Mouse (Mus musculus) stomach, embryonic 16.5 days (tissue): Measurements from ENCODE around the gene Best2. TPM values are rescaled to one million over a fixed set of nuclear protein-coding genes. Genes with fewer than 3 reads are reported as not detected.

ENCODE experiments used
- ATAC-seq: fragments of 200-750 bp; cut with Nextera tagmentation; 2 replicates; pipeline ENCODE4 v1.8.0; 2017; ENCODE audit warnings: moderate number of reproducible peaks, moderate TSS enrichment; ENCODE audit not compliant: insufficient read depth, low FRiP score
- H3K27ac ChIP-seq: fragments of 300-500 bp; sonication (generic); 2 replicates; pipeline ENCODE4 v1.5.1; 2014; ENCODE audit warnings: low read length
- H3K27me3 ChIP-seq: fragments of 300-500 bp; sonication (generic); 2 replicates; pipeline ENCODE4 v1.6.1; 2014; ENCODE audit warnings: low read length, control low read depth, mixed read lengths; ENCODE audit not compliant: control insufficient read depth, insufficient read depth
- H3K36me3 ChIP-seq: fragments of 300-500 bp; sonication (generic); 2 replicates; pipeline ENCODE4 v1.6.1; 2014; ENCODE audit warnings: low read length; ENCODE audit not compliant: control insufficient read depth, insufficient read depth
- H3K4me1 ChIP-seq: fragments of 300-500 bp; sonication (generic); 2 replicates; pipeline ENCODE4 v1.6.1; 2014; ENCODE audit warnings: low read length, control low read depth, mixed read lengths; ENCODE audit not compliant: control insufficient read depth, insufficient read depth
- H3K4me2 ChIP-seq: fragments of 300-500 bp; sonication (generic); 2 replicates; pipeline ENCODE4 v1.6.1; 2014; ENCODE audit warnings: low read depth, low read length, mixed read lengths
- H3K4me3 ChIP-seq: fragments of 300-500 bp; sonication (generic); replicated peaks from 2 replicates; pipeline ENCODE4 v1.5.1; 2014; ENCODE audit warnings: mild to moderate bottlenecking, low read length
- H3K9ac ChIP-seq: fragments of 300-500 bp; sonication (generic); 2 replicates; pipeline ENCODE4 v1.6.1; 2014; ENCODE audit warnings: low read length
- H3K9me3 ChIP-seq: fragments of 300-500 bp; sonication (generic); replicated peaks from 2 replicates; pipeline ENCODE4 v1.6.1; 2016; ENCODE audit warnings: low read length, control low read depth; ENCODE audit not compliant: control insufficient read depth
- WGBS: fragments of 180-500 bp; shearing (Covaris S2); extraction: QIAGEN DNeasy Blood & Tissue Kit; methylation state at CpG from one replicate; pipeline ENCODE4 v1.1.7; 2014; 5-methylcytosine and 5-hydroxymethylcytosine counted together
- polyA plus RNA-seq: library from polyadenylated mRNA; unstranded; fragments of >200 nt; fragmentation: Nextera tagmentation; extraction: Ambion mirVana; gene quantifications from 2 replicates; pipeline ENCODE4 v1.2.1, GENCODE M21; 2015

Best2 gene
- polyA plus RNA-seq, 1 experiment from 2014 or later: 0.30 TPM

- Histone ChIP-seq H3K4me2 (no peak overlapping the region), H3K36me3 (no peaks in the 10 kb centered on the region), H3K27me3 (peaks cover 17% of the 10 kb centered on the region), H3K9ac (no peak overlapping the region), H3K27ac (no peak overlapping the region), H3K9me3 (no peaks in the 10 kb centered on the region), H3K4me3 (no peak overlapping the region), H3K4me1 (no peaks in the 10 kb centered on the region)
- no peak for ATAC-seq
- WGBS: 19% methylated on average over 25 of the region's 25 CpGs
Measured at GRCm38 (mm10) chr8:85007686-85008085, 6.6 kb downstream of the Best2 start.

- H3K4me1 ChIP-seq: peaks cover 5% of the 10 kb centered on the region; the same call in 1 of the 2 replicates
- no peak overlapping the region for H3K4me3 ChIP-seq
- no peak overlapping the region for H3K4me2 ChIP-seq
- no peak overlapping the region for H3K27ac ChIP-seq
- 10% methylated on average over 19 of the region's 19 CpGs for WGBS
- H3K36me3 ChIP-seq: no peaks in the 10 kb centered on the region
- H3K27me3 ChIP-seq: no peaks in the 10 kb centered on the region
- H3K9ac ChIP-seq: 0 out of 2 replicates have a peak overlapping the region, but pooled peaks have one; percentile 20
- no peaks in the 10 kb centered on the region for H3K9me3 ChIP-seq
- peak; percentile 75; the same call in 1 of the 2 replicates for ATAC-seq
Measured at GRCm38 (mm10) chr8:84997649-84998295, 16.6 kb downstream of the Best2 start.

GRCm38 (mm10) chr8:84996978-84997377, 17.4 kb downstream of the Best2 start:
- 84% methylated on average over 5 of the region's 5 CpGs for WGBS
- Histone ChIP-seq H3K4me2 (no peak overlapping the region), H3K36me3 (no peaks in the 10 kb centered on the region), H3K9ac (no peak overlapping the region), H3K9me3 (no peaks in the 10 kb centered on the region), H3K27me3 (no peaks in the 10 kb centered on the region), H3K27ac (no peak overlapping the region), H3K4me1 (peaks cover 5% of the 10 kb centered on the region; the same call in 1 of the 2 replicates), H3K4me3 (no peak overlapping the region)
- no peak for ATAC-seq

GRCm38 (mm10) chr8:84995680-84996079, 18.7 kb downstream of the Best2 start:
- Histone ChIP-seq H3K9ac (no peak overlapping the region), H3K9me3 (no peaks in the 10 kb centered on the region), H3K4me2 (no peak overlapping the region), H3K27me3 (no peaks in the 10 kb centered on the region), H3K36me3 (no peaks in the 10 kb centered on the region), H3K27ac (no peak overlapping the region), H3K4me1 (peaks cover 9% of the 10 kb centered on the region; the same call in 1 of the 2 replicates), H3K4me3 (no peak overlapping the region)
- ATAC-seq: no peak
- 42% methylated on average over 25 of the region's 25 CpGs for WGBS

- H3K9ac ChIP-seq: no peak overlapping the region
- H3K4me1 ChIP-seq: peaks cover 13% of the 10 kb centered on the region
- ATAC-seq: no peak
- no peak overlapping the region for H3K4me3 ChIP-seq
- no peaks in the 10 kb centered on the region for H3K36me3 ChIP-seq
- no peaks in the 10 kb centered on the region for H3K27me3 ChIP-seq
- H3K4me2 ChIP-seq: no peak overlapping the region
- WGBS: 88% methylated on average over 9 of the region's 9 CpGs
- H3K27ac ChIP-seq: no peak overlapping the region
- no peaks in the 10 kb centered on the region for H3K9me3 ChIP-seq
Measured at GRCm38 (mm10) chr8:84994375-84994774, 20.0 kb downstream of the Best2 start.

- H3K4me2 ChIP-seq: peak overlapping the region; percentile 89
- H3K9ac ChIP-seq: peak overlapping the region; percentile 84
- 3% methylated on average over 15 of the region's 15 CpGs for WGBS
- peak; percentile 84 for ATAC-seq
- H3K27ac ChIP-seq: peak overlapping the region; percentile 95
- no peaks in the 10 kb centered on the region for H3K36me3 ChIP-seq
- H3K9me3 ChIP-seq: no peaks in the 10 kb centered on the region
- peaks cover 18% of the 10 kb centered on the region for H3K4me1 ChIP-seq
- H3K4me3 ChIP-seq: peak overlapping the region; percentile 62
- H3K27me3 ChIP-seq: no peaks in the 10 kb centered on the region
Measured at GRCm38 (mm10) chr8:84990836-84991235, 23.5 kb downstream of the Best2 start.

GRCm38 (mm10) chr8:84990349-84990748, 24.0 kb downstream of the Best2 start, which contains the start of gene Hook2:
Hook2 (plus strand) TSS chr8:84990603.
- under 1% methylated on average over 28 of the region's 28 CpGs for WGBS
- H3K9me3 ChIP-seq: no peaks in the 10 kb centered on the region

GRCm38 (mm10) chr8:84989810-84990209, 24.5 kb downstream of the Best2 start:
- peak; percentile 31 for ATAC-seq
- H3K36me3 ChIP-seq: no peaks in the 10 kb centered on the region
- WGBS: 0% methylated on average over 15 of the region's 15 CpGs
- H3K9me3 ChIP-seq: no peaks in the 10 kb centered on the region
- H3K27me3 ChIP-seq: no peaks in the 10 kb centered on the region
- H3K4me2 ChIP-seq: peak overlapping the region; percentile 89
- peak overlapping the region; percentile 62 for H3K4me3 ChIP-seq
- peaks cover 22% of the 10 kb centered on the region for H3K4me1 ChIP-seq
- peak overlapping the region; percentile 76 for H3K9ac ChIP-seq
- H3K27ac ChIP-seq: peak overlapping the region; percentile 87

More at GRCm38 (mm10) chr8:84990349-84990748, 24.0 kb downstream of the Best2 start, which contains the start of gene Hook2:
- Histone ChIP-seq H3K4me3 (peak within 1 kb of the TSS; percentile 62), H3K4me1 (peaks cover 16% of the 10 kb centered on the region), H3K36me3 (no peaks in the 10 kb centered on the region), H3K27me3 (no peaks in the 10 kb centered on the region), H3K27ac (peak within 1 kb of the TSS; percentile 95), H3K9ac (peak within 1 kb of the TSS; percentile 84), H3K4me2 (peak within 1 kb of the TSS; percentile 89)
- peak; percentile 92 for ATAC-seq

GRCm38 (mm10) chr8:84989311-84989731, 25.0 kb downstream of the Best2 start:
- Histone ChIP-seq H3K27ac (peak overlapping the region; percentile 87), H3K4me3 (peak overlapping the region; percentile 62), H3K27me3 (no peaks in the 10 kb centered on the region), H3K9me3 (no peaks in the 10 kb centered on the region), H3K4me1 (peaks cover 27% of the 10 kb centered on the region), H3K4me2 (peak overlapping the region; percentile 89), H3K9ac (peak overlapping the region; percentile 61), H3K36me3 (no peaks in the 10 kb centered on the region)
- 11% methylated on average over 15 of the region's 15 CpGs for WGBS
- ATAC-seq: no peak
